Mouse (Mus musculus) gastrocnemius, postnatal 25 days (tissue): ENCODE results near the gene Pacrg. TPM values are rescaled to one million over a fixed set of nuclear protein-coding genes. Genes with fewer than 3 reads are reported as not detected.

Experiments used
- DNase-seq: peaks from one replicate; pipeline ENCODE4 v3.0.0; 2022
- total RNA-seq, 2 experiments: library from RNA; stranded (reverse); gene quantifications; 1 replicate in 1 of 2; 2 replicates in 1 of 2; pipeline ENCODE4 v1.2.3; 2021

Pacrg gene
- total RNA-seq, 2 experiments from 2014 or later, result 1.8 to 2.0 TPM

DNA sequence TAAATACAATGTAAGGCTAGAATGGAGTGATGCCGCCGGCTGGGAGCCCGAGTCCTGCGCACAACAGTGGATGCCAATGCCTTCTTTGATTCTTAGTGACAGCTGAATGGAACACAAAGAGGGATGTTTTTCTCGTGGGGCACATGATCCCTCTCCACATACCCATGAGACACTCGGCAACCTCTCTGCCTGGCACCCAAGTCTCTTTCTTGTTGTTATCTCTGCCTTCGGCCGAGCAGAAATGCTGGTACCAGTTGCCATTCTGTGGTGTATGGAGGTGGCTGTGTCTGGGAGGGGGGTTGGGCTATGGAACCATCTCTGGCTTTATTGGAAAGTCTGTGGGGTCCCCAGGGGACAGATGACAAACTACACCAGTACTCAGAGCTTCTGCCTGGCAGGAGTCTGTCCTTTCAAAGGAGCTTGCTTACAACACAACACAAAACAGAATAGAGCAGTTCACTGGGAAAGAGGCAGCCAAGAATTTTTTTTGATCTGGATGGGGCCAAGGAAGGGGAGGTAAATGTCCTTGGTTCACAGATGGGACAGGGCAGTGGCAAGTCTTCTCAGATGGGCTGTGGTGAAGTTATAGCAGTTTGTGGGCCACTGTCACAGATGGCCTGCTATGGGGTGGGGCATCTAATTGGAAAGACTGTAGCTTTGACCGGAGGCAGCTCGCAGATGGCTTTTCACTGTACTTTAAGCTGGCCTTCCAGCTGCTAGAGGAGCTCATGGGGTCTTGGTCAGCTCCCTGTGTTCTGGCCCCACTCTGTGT lies 388.6 kb downstream of the Pacrg start:
- no peak for DNase-seq

DNA sequence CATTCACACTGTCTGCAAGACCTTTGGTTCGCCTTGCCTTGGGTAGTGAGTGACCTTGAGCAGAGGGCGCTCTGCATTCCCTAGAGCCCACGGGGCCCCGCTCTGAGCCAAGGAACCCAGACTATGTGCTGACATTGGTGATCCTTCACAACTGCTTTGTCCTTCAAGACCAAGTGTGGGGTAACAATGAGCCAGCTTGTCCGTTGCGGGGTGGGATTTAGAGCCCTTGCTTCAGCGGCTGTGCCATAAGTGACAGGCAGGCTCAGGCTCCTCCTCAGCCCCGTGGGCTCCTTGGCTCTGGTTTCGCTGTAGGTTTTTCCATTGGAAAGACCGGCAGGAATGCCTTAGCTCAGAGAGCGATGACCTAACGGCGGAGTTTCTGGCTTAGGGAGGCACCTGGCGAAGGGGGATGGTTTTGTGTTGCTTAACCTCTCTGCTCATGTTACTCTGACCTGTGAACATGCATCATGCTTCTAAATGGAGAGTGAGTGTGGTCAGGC lies 390.3 kb downstream of the Pacrg start:
- peak; percentile 72 for DNase-seq

DNA sequence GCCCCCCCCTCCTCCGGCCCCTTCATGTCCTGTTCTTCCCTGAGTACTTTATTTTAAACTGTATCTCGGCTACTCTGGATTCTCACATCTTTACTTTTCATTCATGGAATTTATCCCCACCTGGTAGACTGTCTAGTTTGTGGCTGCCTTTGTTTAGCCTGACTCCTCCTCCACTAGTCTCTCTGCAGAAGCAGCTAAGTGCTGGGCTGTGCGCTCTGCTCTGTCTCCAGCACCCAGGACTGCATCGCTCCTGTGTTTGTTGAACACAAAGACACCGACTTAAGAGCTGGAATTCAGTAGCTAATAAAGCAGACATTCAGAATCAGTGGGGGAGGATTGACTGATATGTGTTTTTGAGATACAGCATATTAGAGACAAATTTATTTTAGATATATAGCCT lies 391.7 kb downstream of the Pacrg start:
- DNase-seq, result no peak

DNA sequence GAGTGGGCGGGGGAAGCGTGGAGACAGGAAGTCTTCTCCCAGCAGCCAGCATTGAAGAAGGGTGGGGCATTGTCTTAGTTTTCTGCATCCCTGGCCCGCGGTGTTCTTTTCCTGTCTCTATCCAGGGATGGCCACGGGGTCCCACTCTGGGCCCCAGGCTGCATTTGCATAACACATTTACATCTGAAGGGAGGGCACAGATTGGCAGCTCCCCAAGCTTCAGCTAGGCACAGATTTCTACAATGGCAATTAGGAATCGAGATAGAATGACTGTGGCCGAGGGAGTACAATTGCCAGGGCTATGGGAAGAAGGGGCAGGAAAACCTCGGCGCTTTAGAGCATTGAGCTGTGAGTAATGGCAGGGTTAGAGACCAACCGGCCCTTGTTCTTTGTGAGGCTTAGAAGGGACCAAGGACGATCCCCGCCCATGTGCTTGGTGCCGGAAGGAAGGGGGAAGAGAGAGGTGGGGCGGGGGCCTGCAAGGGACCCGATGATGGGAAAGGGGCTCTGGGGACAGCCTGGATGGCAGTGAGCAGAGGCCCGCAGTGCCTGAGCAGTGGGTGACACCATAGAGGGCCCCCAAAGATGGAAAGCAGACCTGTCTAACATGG lies 398.5 kb downstream of the Pacrg start:
- DNase-seq, result no peak

DNA sequence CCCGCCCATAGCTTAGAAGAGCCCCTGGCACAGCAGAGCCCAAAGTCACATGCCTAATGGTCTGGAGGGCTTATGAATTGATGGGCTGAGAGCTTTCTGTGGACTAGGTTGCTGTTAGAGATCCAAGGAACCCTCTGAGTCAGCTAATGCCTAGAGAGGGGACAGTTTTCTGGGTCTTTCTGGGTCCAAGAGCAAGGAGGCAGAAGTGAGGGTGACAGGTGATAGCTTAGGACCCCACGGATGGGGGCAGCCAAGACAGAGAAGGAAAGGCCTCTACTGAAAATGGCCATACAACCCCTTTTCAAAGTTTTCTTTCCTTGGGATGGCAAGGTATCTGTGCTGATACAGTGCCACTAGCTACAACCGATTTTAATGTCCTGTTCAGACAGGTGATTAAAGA lies 399.1 kb downstream of the Pacrg start:
- no peak for DNase-seq

DNA sequence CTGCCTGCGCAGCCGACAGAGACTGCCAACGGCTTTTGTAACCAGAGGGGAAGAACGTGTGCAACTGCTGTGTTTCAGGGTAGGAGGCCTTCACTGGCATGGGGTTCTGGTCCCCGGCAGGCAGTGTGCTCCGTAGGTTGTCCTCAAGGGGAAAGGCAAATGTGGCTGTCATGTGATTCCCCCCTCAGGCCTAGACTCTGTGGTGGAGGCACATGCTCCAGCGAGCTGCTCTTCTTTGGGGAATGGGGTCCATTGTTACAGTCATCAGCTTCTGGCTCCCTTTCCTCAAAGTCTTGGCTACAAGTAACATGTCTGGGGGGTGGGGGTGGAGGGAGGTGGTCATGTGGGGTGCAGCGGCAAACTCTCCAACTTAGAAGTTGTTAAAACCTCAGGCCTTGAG lies 400.3 kb downstream of the Pacrg start:
- DNase-seq, result no peak

DNA sequence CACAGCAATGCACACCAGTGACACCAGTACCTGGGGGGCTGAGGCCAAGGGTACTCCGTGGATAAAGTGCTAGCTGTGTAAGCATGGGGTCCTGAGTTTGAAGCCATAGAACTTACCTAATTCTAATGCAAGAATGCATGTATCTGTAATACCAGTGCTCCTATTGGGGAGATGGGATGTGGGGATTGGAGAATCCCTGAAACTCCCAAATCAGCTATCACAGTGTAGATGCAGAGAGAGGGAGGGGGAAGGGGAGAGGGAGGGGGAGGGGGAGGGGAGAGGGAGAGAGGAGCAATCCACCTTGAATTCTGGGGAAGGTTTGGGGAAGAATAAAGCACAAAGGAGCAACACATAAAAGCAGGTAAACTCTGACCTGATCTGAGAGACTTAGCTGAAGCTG lies 405.2 kb downstream of the Pacrg start:
- no peak for DNase-seq

DNA sequence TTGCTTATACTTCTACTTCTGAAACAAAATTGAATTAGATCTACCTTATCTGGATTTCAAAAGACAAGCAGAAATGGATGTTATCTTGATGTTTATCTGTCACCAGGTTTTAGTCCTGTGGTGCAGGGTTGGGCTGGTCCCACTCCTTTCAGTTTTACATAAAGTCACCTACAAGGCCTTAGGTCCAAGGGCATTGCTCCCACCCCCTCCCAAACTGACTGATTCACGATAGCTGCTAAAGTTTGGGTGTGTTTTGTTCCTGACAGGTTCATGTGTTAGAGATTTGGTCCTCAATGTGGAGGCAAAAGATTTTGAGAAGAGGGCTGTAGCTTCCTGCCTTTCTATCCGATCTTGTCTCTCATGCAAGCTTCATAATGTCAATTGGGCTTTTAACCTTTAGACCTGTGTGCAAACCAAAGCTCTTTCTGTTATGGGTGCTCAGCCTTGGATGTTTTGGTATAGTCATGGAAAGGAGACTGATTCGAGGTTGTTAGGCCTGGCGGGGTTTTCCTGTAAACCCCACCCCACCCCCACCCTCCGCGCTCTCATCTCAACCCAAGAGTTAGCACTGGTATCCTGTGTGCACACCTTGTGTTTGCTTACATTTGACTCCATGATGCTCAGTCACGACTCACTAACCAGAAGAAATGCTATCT lies 407.5 kb downstream of the Pacrg start:
- DNase-seq, result no peak

DNA sequence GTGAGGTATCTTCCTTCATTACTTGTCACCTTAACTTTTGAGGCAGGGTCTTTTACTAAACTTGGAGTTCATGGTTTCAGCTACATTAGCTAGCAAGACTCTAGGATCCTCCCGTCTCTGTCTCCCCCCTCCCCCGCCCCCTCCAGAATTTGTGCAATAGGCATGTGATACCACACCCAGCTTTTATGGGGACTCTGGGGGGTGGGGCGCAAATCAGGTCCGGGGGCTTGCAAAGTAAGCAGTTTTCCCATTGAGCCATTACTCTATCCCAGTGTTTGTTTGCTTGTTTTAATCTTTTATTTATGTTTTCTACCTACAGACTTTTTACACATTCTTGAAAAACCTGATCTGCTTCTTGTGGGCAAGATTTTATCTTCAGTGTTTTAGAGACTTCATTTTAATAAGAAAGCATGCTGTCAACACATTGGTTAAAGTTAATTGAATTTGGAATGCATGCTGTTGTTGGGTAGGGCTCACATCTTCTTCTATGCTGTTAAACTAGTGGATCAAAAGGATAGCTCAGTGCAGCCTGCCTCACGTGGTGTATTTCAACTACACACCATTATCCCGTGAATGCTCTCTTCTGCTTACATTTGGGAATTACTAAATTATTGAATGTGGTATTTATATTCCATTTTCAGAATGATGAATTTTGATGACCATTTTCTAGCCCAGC lies 408.1 kb downstream of the Pacrg start:
- no peak for DNase-seq

DNA sequence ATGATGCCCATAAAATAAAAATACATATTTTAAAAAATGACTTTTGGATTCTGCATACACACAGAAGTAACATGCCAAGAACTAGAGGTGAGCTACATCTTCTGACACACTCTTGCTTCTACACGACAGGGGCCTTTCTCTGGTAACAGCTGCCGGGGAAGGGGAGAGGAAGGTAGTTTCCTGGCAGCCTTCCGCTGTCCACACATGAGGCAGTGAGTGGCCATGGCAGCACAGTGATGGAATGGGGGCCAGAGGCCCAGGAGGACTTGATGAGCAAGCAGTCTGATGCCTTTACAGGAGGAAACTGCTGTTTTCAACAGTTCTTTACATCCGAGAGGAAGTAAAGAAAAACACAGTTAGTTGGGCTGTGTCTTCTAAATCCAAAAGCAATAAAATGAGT lies 409.3 kb downstream of the Pacrg start:
- no peak for DNase-seq

DNA sequence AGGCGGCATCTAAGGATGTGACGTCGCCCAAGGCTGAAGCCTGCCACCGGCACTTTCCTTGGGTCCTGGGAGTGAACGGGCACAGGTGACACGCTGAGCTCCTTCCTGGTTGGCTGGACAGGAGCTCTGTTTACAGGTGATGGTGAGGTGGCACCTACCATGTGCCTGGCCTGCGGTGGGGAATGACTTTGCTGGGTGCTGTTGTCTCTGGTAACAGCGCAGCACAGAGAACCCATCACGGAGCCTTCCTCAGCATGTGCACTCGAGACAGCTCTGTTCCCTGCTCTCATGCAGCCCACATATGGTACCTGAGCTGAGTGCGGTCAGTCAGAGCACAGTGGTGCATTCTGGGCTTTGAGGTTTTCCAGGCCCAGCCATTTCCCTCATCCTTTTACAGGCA lies 410.7 kb downstream of the Pacrg start:
- DNase-seq, result no peak

DNA sequence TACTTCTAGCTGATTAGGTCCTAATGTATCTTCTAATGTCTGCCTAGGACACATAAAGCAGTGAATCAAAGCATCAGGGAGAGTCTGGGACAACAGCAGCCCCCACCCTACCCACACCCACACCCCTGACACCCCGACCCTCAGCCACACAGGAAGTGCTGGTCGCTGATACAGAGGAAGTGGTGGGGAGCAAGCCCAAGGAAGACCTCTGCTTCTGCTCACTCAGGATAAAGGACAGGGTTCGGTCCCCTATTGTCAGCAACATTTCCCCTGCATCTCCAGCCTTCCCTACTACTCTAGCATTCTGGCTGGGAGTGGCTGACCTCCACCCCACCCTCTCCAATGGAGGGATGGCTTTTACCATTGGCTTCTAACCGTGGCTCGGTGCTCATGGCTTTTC lies 414.8 kb downstream of the Pacrg start:
- no peak for DNase-seq

DNA sequence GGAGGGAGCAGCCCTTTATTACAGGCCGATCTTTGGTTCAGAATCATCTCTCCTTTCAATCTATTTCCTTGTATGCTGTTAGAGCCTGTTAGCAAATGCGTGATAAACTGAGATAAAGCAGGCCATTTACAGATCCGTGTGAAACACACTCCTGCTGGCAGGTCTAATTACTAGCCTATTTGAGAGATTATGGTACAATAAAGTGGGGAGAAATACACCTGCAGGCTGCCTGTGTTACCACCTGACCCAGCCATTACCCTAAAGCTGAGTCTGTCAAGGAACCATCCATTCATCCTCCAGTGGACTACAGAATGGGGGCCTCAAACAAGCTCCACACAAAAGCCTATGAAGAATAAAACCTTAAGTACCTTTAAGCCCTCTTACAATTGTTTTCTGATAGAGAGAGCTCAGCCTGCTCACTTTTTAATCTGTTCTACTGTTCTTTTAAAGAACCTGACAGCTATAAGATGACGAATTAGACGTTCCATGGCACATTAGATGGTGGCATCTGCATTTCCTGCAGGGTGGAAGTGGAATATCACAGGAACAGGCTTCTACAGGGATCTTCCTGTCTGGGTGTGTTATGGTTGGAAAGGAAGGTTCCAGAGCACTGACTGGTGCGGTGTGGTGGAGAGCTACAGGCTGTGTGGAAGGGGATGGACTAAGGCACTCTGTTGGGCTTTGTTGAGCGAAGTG lies 422.4 kb downstream of the Pacrg start:
- DNase-seq, result no peak

DNA sequence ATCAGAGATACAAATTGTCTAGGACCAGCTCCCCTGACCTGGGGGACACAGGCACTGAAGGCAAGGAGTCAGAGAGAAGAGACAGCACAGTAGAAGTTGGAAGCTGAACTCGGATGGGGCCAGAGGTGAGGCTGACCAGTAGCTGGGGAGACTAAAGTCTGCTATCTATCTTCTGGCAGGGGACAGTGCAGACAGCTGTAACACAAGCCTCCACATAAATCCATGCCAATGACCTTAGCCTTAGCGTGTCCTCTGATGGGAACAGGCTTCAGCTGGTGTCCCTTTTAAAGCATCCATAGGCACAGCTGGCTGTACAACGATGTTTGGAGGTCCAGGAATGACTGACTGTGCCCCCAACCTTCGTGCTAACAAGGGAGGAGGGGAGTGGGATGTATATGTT lies 423.1 kb downstream of the Pacrg start:
- peak; percentile 57 for DNase-seq

DNA sequence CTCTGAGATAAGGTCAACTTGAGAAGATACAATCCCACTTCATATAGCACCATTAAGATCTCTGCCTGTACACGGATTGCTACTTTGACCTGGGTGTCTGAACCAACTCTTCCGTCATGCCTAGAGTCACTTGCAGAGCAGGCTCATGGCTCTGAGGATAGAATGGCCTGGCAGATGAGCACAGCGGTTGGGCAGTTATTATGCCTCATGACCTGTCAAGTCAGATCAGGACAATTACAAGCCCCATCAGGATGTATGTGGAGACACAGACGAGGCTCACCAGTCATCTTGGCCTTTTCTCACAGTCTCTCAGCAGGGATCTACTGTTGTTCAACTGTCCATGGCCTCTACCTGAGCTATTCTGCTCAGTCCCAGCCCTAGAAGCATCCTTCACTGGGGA lies 424.0 kb downstream of the Pacrg start:
- no peak for DNase-seq

DNA sequence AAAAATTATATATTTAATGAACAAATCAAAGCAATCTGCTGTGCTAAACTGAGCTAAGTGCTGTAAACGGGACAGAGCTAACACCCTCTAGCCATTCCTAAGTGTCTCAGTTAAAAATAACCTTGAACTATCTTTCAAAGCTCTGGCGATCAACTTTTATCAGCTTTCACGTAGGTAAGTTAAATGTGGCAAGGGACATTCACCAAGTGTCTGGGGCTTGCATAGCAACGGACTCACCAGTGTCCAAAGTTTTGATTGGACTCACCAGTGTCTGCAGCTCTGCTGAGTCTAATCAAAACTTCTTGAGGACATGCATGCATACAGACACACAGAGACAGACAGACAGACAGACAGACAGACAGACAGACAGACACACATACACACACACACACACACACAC lies 425.7 kb downstream of the Pacrg start:
- no peak for DNase-seq

DNA sequence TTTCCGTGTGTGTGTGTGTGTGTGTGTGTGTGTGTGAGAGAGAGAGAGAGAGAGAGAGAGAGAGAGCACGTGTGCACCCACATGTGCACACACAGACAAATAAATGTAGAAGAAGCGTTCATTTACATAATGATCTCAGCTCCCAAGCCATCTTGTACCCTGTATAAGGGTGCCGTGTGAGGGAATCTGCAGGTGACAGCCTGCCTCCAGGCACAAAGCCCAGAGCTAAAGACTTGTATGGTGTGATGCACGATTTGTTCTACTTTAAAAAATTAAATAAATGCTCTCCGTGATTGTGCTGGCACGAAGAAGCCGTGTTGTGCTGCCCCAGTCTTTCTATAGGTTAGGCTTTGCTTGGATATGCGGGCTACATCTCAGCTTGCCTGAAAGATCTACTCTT lies 426.2 kb downstream of the Pacrg start:
- DNase-seq, result no peak

DNA sequence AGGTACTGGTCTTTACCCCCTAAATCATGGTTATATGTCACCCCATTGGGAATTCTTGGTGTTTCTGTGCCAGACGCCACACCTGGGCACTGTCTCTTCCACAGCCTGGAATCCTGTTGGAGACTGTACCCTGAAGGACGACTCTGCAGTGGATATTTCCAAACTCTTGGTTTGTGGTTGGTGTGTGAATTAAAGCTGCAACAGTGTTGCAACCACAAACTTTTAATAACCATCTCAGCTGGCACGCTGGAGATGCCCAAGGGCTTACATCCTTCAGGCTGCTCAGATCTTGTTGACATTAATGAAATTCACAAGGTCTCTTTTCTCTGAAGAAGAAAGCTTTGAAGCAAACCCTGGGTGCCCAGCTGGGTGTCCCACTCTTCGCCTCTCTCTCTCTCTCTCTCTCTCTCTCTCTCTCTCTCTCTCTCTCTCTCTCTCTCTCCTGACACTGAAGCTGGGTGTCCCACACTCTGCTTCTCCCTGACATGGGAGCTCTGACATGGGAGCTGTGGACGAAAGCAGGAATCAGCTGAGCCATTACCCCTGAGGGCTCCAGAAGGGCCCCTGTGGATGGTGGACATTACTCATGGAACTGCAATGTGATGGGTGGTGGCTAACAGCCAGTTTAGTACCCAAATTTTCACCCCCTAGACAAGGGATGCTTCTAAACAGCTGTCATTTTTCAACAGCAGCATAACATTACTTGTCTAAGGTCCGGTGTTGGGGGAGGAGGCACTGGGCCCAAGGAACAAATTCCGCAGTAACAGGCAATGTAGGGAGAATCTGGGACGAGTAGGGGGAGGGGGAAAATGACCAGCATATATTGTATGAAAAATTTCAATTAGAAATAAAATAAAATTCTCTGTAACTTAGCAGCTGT lies 429.3 kb downstream of the Pacrg start:
- no peak for DNase-seq

DNA sequence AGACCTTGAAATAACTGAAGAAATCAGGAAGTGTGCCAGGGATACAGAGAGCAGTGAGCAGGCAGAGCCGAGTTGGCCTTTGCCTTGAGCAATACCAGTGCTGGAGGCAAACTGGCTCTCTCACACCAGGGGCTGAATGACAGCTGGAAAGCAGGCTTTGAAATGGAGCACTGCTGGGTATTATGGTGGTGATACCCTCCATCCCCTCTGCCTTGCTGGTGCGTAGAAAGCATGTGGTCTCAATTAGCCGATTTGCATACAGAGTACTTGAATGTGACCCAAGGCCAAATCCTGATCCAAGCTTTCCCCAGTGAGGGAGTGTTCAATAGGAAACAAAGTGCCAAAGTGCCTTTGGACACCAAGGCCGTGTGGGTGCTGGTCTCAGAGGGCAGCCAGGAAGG lies 431.4 kb downstream of the Pacrg start:
- no peak for DNase-seq

DNA sequence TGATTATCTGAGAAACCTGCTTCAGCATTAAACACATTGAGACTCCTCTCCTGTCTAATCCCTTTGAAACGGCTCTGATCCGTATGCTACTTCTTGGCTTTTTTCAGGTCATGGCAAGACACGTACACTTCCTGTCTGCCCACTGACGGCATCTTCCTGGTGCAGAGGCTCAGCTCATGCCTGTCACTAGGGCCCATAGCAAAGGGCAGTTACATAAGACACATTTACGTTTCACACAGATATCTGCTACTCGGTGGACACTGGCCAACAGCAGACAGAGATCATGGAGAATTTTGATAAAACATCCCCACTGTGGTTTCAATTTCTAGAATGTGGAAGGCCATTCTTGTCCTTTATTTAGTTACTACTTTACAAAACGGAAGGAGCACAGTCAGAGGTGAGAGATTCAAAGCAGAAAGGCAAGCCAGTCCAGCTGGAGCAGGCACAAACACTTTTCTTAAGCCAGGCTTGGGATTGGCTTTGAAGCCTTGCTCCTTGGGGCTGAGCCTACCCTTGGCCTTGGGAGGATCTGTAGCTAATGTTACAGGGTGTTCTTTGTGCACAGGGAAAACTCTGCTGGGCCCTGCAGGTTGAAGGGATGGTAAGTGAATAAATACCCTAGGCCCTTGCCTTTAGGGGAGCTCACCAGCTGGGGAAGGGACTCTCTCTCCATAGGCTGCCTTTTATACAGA lies 432.9 kb downstream of the Pacrg start:
- peak; percentile 49 for DNase-seq

DNA sequence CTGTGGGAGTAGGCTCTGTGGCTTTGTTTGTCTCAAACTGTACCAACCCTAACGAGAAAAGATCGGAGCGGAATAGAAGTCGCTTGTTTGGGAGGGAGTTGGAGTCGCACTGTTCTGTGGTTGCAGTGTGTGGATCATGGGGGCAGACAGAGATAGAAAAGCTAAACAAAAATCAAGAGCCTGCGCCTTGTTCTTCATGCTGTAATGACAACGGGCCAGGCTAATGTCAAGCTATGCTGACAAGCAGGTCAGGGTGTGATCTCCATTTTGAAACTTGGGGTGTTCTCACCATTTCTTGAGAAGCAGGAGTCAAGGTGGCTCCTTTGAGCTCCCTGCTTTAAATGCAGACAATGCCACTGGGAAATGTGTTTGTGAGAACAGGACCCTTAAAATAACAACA lies 433.8 kb downstream of the Pacrg start:
- DNase-seq, result no peak
